Mouse (Mus musculus) central nervous system, embryonic 18 days (tissue): ENCODE data around the gene Zfp953. TPM values are rescaled to one million over a fixed set of nuclear protein-coding genes. Genes with fewer than 3 reads are reported as not detected.

Experiments
- polyA plus RNA-seq: library from polyadenylated mRNA; depleted of rRNA; stranded (reverse); fragments of >200 nt; gene quantifications from 2 replicates; pipeline ENCODE4 v1.2.3, GENCODE M21; 2012; rRNA removed

Gene Zfp953
- 0.51 and 0.56 TPM in 2 replicates for polyA plus RNA-seq

GRCm38 (mm10) chr13:67360131-67360744, at the start of gene Zfp953, which contains the start of gene Gm28044:
TSS of gene Zfp953 (minus strand) at chr13:67360605.
TSS of gene Gm28044 (minus strand) at chr13:67360536.

DNA sequence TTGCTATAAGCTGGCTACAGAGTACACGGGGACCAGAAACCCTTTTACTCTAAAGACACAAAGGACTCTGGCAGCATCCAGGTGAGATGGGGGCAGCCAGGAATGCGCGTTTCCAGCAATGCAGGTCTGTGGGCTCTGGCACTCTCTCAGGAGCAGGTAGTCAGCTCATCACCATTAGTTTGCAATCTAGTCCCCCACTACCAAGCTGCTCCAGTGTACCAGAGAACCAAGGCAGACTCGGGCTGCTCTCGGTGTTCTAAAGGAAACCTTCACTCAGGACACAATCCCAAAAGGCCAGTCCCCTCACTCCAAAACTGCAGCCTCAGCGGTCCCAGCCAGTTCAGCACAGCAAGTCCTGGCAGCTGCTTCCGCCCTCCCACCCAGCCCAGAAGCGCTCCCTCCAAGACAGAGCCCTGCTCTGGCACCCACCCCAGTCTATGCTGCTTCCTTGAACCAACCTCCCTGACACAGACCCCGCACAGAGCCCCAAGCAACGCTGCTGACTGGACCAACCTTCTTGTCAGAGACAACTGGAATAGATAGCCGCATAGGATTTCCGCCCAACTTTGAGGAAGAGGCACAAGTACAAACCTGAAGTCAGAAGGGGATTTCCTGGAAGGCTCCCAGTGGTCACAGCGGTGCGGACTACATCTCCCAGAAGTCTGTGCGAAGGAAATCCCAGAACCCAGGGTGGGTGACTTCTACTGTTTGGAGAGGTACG, 38.9 kb upstream of the Zfp953 start, which contains the start of gene Zfp429:
Gene Zfp429, minus strand, starts transcription at position 637 of the 721 bp plus-strand sequence.

GRCm38 (mm10) chr13:67375050-67375911, 14.9 kb upstream of the Zfp953 start, which contains the start of the genes Gm28041 and Zfp456:
TSS of gene Gm28041 (minus strand) at chr13:67375733.
TSS of gene Zfp456 (minus strand) at chr13:67375810.

DNA sequence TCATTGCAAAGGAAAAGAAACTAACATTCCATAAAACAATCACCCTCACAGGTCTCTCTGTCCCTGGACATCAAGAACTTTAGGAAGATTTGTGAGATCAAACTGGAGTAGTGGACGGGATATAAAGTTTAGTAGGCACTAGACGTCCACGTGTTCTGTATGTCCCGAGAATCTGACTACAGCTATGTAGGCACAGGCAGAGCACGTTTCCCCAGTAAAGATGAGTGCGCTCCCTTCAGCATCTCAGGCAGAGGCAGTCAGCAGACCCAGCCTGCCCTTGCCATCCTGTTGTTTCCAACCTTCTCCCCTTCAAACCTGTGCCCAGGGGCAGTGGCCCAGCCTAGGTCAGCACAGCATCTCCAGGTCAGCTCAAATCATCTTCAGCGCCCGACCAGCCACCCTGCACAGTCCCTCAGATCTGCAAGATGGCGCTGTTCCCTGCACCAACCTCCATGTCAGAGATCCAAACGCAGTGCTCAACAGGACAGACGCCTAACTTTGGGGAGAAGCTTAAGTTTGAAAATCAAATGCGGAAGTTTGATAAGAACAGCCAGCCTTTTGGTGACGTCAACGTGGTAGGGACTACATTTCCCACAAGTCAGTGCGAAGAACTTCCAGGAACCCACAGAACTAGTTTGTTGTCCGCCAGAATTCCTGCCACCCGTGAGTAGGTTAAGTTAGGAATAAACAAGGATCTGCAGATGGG, 28.2 kb downstream of the Zfp953 start, which contains the start of gene Zfp595:
Gene Zfp595, minus strand, starts transcription at position 552 of the 706 bp plus-strand sequence.

GRCm38 (mm10) chr13:67305822-67306672, 54.4 kb downstream of the Zfp953 start, which contains the start of gene Zfp457:
TSS of gene Zfp457 (minus strand) at chr13:67306485.

Other genes with a start within 250 kb of the Zfp953 start
- 0.04 and 0.11 TPM in 2 replicates for gene Rslcan18, start 244.3 kb downstream of the Zfp953 start, polyA plus RNA-seq
- gene Zfp759, start 238.9 kb downstream of the Zfp953 start, polyA plus RNA-seq = 3.8 and 4.1 TPM in 2 replicates
- gene Rsl1, start 187.4 kb downstream of the Zfp953 start, polyA plus RNA-seq = 4.7 and 5.2 TPM in 2 replicates
- 2.0 TPM in 2 replicates for gene Zfp455, start 166.1 kb downstream of the Zfp953 start, polyA plus RNA-seq
- gene Zfp458, start 82.1 kb downstream of the Zfp953 start, polyA plus RNA-seq = 3.8 and 4.3 TPM in 2 replicates
- gene Zfp457, start 54.1 kb downstream of the Zfp953 start, polyA plus RNA-seq = 1.9 and 2.0 TPM in 2 replicates
- 2.2 and 2.3 TPM in 2 replicates for gene Zfp595, start 28.0 kb downstream of the Zfp953 start, polyA plus RNA-seq
- gene Gm28044, start 69 bp downstream of the Zfp953 start, polyA plus RNA-seq = not detected in 2 replicates
- gene Gm28041, start 15.1 kb upstream of the Zfp953 start, polyA plus RNA-seq = 0.11 TPM in 1 of 2 replicates, not detected in the other
- gene Zfp456, start 15.2 kb upstream of the Zfp953 start, polyA plus RNA-seq = 0.36 and 0.48 TPM in 2 replicates
- 4.5 and 4.6 TPM in 2 replicates for gene Zfp429, start 39.2 kb upstream of the Zfp953 start, polyA plus RNA-seq
- gene Zfp459, start 60.8 kb upstream of the Zfp953 start, polyA plus RNA-seq = 1.7 and 2.2 TPM in 2 replicates
- gene Zfp874a, start 91.0 kb upstream of the Zfp953 start, polyA plus RNA-seq = 4.6 and 5.2 TPM in 2 replicates
- 5.9 and 6.4 TPM in 2 replicates for gene Zfp874b, start 123.7 kb upstream of the Zfp953 start, polyA plus RNA-seq
- gene Zfp58, start 139.9 kb upstream of the Zfp953 start, polyA plus RNA-seq = 4.6 and 5.1 TPM in 2 replicates
- gene Gm26965, start 165.5 kb upstream of the Zfp953 start, polyA plus RNA-seq = 0.16 TPM in 1 of 2 replicates, not detected in the other
- gene Zfp87, start 165.6 kb upstream of the Zfp953 start, polyA plus RNA-seq = 23.2 and 26.7 TPM in 2 replicates
- gene Zfp748, start 193.2 kb upstream of the Zfp953 start, polyA plus RNA-seq = 8.2 and 8.6 TPM in 2 replicates
- gene Zfp729b, start 249.1 kb upstream of the Zfp953 start, polyA plus RNA-seq = 3.9 and 4.2 TPM in 2 replicates